Mouse (Mus musculus) left cerebral cortex, postnatal 10 days (tissue): ENCODE measurements around the gene Picalm. TPM values are rescaled to one million over a fixed set of nuclear protein-coding genes. Genes with fewer than 3 reads are reported as not detected.

Source experiments
- DNase-seq, 2 experiments: peaks; one replicate each; pipeline ENCODE4 v3.0.0; 2021 to 2022; ENCODE audit warnings: low spot score in 2 of 2, mixed read lengths in 1 of 2; ENCODE audit errors: extremely low spot score in 1 of 2
- intact Hi-C: fragments of 180-260 bp; cut with DNase I; formaldehyde crosslinking; loops from one replicate; pipeline ENCODE4 v1.15.1; 2025
- total RNA-seq, 2 experiments: library from RNA; stranded (reverse); gene quantifications; 2 replicates each; pipeline ENCODE4 v1.2.3; 2021

Gene Picalm
- 100 to 1,000 TPM; 180 to 182 TPM for total RNA-seq

DNA sequence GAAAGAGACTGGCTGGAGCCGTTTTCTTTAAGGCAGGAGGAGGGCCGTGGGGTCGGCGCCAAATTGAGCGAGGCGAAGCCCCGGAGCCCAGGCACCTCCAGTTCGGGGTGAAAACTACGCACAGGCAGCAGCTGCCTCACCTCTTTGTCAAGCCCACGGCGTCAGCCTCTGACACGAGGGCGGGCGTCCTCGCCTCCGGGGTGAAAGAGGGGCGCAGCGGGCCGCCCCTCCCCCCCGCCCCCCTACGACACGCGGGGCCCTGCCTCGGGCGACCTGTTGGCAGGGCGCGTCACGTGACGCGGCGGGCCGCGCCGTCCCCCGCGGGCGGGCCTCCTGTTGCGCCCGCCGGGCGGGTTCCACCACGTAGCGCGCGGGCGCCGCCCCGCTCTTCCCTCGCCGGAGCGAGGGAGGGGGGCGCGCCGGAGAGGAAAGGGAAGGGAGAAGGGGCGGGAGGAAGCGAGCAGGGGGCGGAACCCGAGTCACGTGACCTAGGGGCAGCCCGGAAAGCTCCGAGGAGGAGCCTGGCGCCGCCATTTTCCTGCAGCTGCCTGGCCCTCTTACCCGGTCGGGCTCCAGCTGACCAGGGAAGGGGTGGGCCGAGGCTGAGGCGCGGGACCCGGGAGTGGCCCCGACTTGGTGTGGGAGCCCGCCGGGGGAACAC is at the start of gene Picalm:
TSS of gene Picalm (plus strand) at position 482 of the 661 bp plus-strand sequence.
- DNase-seq = peak; percentile 96 to 100
- intact Hi-C loops = loop anchor here (5.0 kb wide), 1 partner anchor 108 kb away; no protein-coding TSS in a partner anchor

- intact Hi-C loops = no loop called here
- no peak for DNase-seq
These were observed 46.2 kb upstream of the Picalm start for GRCm38 (mm10) chr7:90083799-90084198.

DNA sequence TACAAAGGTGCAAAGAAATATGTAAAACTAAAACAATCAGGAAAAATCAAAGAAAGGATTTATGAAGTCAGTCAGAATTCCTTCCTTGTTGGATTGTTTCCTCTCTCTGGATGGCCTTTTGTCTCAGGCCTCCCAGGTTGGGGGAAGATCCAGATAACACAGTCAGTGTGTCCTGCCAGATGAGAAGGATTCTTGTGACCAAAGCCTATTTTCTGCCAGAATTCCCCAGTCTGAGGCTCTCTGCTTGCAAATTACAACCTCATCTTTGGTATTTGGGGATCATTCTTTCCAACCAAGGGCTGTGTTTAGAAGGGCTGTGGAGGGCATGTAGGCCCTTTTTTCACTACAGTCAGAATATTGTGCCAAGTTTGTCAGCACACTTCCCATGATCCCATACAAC is 45.5 kb upstream of the Picalm start:
- intact Hi-C loops = no loop called here
- DNase-seq = no peak

DNA sequence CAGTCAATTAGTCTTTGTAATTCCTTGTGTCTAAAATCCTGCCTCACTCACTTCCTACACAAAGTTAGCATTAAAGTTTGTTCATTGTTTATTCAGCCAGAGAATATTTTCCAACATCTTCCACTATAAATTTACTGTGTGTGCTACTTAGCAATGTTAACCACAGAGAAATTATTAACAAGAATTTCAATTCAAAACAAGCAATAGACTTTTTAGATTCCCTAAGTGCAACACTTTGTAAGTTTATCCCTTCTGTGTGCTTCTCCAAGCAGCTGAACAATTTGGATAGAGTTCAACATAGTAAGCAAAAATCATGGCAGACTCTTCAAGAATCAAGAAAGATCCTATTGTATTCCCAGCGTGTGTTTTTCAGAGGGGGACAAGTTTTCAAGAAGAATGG is 44.3 kb upstream of the Picalm start:
- intact Hi-C loops = no loop called here
- no peak for DNase-seq

DNA sequence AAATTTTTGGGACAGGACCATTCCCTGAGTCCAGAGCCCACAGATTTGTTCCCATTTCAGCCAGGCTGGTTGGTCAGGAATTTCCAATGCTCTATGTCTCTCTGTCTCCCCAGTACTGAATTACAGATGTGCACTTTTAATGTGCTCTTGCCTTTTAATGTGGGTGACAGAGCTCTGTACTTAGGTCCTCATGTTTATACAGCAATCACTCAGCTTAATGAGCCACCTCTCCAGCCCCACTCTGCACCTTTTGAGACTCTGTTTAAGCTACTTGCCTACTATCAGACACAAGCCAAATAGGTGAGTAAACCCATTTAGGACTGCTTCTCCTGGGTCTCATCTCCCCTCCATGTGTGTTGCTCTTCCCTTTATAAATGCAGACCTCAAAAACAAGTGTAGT is 43.2 kb upstream of the Picalm start:
- intact Hi-C loops = no loop called here
- no peak for DNase-seq

DNA sequence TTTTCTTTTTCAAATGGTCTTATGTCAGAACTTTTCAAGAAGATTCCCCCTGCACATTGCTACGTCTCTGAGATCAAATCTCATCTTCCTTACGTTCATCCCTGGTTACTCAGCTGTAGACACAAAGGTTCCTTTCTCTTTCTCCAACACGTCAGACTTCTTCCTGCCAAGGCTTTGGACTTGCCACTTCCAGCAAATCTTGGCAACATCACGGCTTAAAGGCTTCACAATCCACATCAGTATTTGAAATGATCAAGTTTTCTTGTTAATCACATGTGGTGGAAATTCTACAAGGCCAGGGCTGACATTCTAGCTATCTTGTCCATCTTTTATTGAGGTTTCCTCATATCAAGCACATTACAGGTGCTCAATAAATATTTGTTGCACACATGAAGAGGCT is 39.0 kb upstream of the Picalm start:
- intact Hi-C loops = no loop called here
- no peak for DNase-seq

GRCm38 (mm10) chr7:90091756-90092155 is 38.3 kb upstream of the Picalm start:
- intact Hi-C loops = no loop called here
- no peak for DNase-seq

- DNase-seq = no peak
- intact Hi-C loops = no loop called here
These were observed 37.3 kb upstream of the Picalm start for GRCm38 (mm10) chr7:90092452-90093450.

DNA sequence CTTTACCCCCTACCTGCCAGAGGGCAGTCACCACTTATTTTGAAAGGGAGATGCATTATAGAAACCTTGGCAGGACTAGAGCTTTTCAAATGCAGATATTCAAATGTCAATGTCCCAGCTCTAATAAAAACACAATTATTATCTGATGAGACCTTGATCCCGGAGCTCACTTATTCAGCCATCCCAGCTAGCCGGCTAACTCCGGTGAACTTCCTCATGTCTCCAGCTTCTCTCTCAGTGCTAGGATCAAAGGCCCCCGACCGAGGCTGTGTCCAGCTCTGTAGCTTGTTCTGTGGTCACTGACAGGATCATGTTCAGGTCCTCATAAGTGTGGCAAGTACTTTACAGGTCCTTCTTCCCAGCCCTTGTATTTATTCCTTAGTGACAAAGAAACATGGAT is 34.9 kb upstream of the Picalm start:
- intact Hi-C loops = no loop called here
- DNase-seq = no peak

DNA sequence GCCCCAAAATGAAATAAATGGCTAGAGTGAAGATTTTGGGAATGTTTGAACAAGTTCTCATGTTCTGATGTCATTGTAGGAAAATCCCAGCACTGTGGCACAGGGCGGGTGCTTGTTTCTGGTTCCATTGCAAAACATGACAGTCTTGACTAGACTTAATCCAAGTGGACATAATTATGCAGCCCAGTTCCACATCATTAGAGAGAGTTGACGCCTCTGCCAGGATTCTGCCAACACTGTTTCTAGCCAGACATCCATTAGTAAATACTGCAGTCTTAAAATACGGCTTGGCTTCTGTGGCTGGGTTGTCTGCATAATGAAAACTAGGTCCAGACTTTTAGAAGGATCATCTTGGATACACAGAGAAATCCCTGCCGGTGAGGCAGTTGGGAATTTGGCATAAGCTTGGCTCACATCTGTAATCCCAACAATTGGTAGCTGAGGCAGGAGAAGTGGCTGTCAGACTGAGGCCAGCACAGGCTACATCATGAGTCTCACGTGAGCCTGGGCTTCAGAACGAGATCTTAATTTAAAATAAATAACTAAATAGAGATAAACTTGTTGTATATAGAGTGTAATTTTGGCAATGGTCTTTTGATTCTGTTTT is 34.1 kb upstream of the Picalm start:
- intact Hi-C loops = no loop called here
- peak in 1 of 2 experiments; percentile 24 for DNase-seq

DNA sequence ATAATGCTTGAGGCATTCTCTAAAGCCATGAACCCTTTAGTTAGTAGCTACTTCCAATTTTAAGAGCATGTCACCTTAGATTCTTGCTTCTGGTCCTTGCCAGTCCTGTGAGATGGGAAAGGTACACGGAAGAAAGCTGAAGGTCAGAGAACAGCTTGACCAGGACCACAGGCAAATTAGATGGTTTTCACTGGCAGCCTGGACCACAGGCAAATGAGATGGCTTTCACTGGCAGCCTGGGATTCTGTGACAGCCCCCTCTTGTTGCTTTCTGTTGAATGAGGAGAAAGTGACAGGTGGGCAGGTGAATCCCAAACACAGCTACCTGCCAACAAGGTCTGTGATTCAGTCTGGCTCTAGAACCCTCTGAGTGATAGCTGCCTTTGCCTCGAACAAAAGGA is 33.4 kb upstream of the Picalm start:
- intact Hi-C loops = no loop called here
- DNase-seq = no peak

DNA sequence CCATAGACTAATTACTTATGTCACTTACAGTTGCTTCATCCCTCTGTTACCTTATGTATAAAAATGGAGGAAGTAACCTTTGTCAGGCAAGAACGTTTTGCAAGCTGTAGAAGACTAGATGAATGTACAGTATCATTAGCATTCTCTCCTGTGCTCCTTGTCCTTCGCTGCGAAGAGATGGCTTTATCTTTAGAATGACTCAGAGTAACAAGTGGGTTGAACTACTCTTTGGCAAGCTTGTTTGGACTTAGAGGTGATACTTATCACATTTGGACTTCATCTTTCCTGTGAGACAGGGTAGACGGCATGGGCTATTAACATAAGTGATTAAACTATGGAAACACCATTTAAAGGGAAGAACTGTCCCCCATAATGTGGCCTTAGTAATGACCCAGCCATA is 31.8 kb upstream of the Picalm start:
- no peak for DNase-seq
- intact Hi-C loops = no loop called here

- DNase-seq = no peak
- intact Hi-C loops = no loop called here
These were observed 30.8 kb upstream of the Picalm start for GRCm38 (mm10) chr7:90099248-90099647.

- DNase-seq = no peak
- intact Hi-C loops = no loop called here
These were observed 29.3 kb upstream of the Picalm start for GRCm38 (mm10) chr7:90100614-90101160.

- no peak for DNase-seq
- intact Hi-C loops = no loop called here
These were observed 13.9 kb upstream of the Picalm start for GRCm38 (mm10) chr7:90116100-90116499.

DNA sequence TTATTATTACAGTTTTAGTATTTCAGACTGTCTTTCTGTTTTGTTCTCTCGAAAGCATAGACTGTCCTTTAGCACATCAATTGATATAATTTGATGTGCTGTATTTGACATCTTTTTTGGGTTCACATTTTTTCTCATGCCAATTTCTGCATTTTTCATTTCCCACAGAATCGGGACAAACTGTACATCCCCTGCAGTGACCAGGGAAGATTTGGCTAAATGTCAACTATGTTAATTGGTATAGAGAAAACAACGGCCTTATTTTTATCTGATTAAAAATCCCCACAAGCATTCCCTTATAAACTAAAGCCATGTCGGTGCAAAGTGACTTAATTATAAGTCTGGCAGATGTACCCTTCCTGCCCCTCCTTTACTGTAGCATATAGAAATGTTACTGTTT is 9.9 kb upstream of the Picalm start:
- DNase-seq = no peak
- intact Hi-C loops = no loop called here

DNA sequence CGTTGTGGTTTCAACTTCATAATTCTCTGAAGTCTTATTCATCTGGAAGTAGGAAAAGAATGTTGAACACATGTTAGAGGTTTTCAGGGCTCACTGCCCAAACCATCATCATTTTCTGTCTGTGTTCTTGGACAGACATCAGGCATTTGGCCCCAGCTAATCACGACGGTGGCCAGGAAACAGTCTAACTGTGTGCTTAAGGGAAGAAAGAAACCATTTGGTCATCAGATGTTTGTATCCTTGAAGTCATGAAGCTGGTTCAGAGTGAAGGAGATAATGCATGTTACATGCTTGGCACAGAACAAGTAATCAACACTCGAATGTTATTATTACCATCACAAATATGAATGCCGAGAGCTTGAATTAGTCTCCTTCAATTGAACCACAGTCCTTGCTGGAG is 5.0 kb upstream of the Picalm start:
- no peak for DNase-seq
- intact Hi-C loops = no loop called here

- intact Hi-C loops = no loop called here
- peak in 1 of 2 experiments; percentile 8 for DNase-seq
These were observed 1.3 kb upstream of the Picalm start for GRCm38 (mm10) chr7:90128631-90129200.

- DNase-seq = peak in 1 of 2 experiments; percentile 49
- intact Hi-C loops = no loop called here
These were observed 712 bp upstream of the Picalm start for GRCm38 (mm10) chr7:90129271-90129731.
